In genomic region chr2:44512334-44512733, GRCm38 (mm10) we compare ENCODE assay signal across 12 mouse cellular contexts.
DNase-seq lines count a peak whose midpoint lies in the region; ATAC-seq and TF ChIP-seq lines count a peak whose summit lies in the region.
"Had no signal": no experiment of that assay in that cellular context is flagged by ENCODE, and none has a peak within 500 bp of the region (broad histone marks: within the 10 kb centered on the region; RNA-seq: fewer than 3 reads in every experiment).

No protein-coding gene starts in this region.

- H3K36me3 ChIP-seq in heart, embryonic 10.5 days = no peaks in the 10 kb centered on the region
- H3K36me3 ChIP-seq in forebrain, postnatal 0 days (ENCODE audit: insufficient read depth) = no peaks in the 10 kb centered on the region
- H3K36me3 ChIP-seq in limb, embryonic 14.5 days (ENCODE audit: control insufficient read depth, insufficient read depth, low read length) = no peaks in the 10 kb centered on the region
- H3K36me3 ChIP-seq in hindbrain, embryonic 16.5 days (ENCODE audit: control insufficient read depth, insufficient read depth, low read length) = no peaks in the 10 kb centered on the region
- H3K36me3 ChIP-seq in thymus, adult 2 months (ENCODE audit: control insufficient read depth, insufficient read depth, low read length) = no peaks in the 10 kb centered on the region
- H3K36me3 ChIP-seq: embryonic facial prominence, embryonic 12.5 days; lung, embryonic 15.5 days had no signal

- no peak overlapping the region for H3K27ac ChIP-seq in heart, embryonic 10.5 days
- H3K27ac ChIP-seq in forebrain, postnatal 0 days (ENCODE audit: low read depth, low read length) = no peak overlapping the region
- 0 out of 2 replicates have a peak overlapping the region, but pooled peaks have one; percentile 36 for H3K27ac ChIP-seq in layer of hippocampus, adult 2 months
- H3K27ac ChIP-seq in limb, embryonic 14.5 days (replicated peaks; ENCODE audit: low read depth, low read length) = no peak overlapping the region
- H3K27ac ChIP-seq in hindbrain, embryonic 16.5 days (ENCODE audit: low read depth, low read length) = no peak overlapping the region
- no peak overlapping the region for H3K27ac ChIP-seq in thymus, adult 2 months (ENCODE audit: control insufficient read depth, insufficient read depth, low read length)
- H3K27ac ChIP-seq: embryonic facial prominence, embryonic 12.5 days; kidney, postnatal 0 days; lung, embryonic 15.5 days had no signal

- H3K27me3 ChIP-seq in heart, embryonic 10.5 days (ENCODE audit: insufficient read depth, poor library complexity, severe bottlenecking) = no peaks in the 10 kb centered on the region
- H3K27me3 ChIP-seq in forebrain, postnatal 0 days (ENCODE audit: insufficient read depth, low read length) = no peaks in the 10 kb centered on the region
- no peaks in the 10 kb centered on the region for H3K27me3 ChIP-seq in limb, embryonic 14.5 days (ENCODE audit: control insufficient read depth, insufficient read depth, low read length)
- H3K27me3 ChIP-seq in hindbrain, embryonic 16.5 days (replicated peaks; ENCODE audit: control insufficient read depth, insufficient read depth, low read length) = no peaks in the 10 kb centered on the region
- no peaks in the 10 kb centered on the region for H3K27me3 ChIP-seq in thymus, adult 2 months (ENCODE audit: control insufficient read depth, insufficient read depth, low read length)
- H3K27me3 ChIP-seq: embryonic facial prominence, embryonic 12.5 days; lung, embryonic 15.5 days had no signal

- no peak for TF ChIP-seq CTCF in forebrain, postnatal 0 days (IDR thresholded peaks at IDR 0.05; ENCODE audit: low read depth)
- TF ChIP-seq CTCF in layer of hippocampus, adult 2 months (conservative IDR thresholded peaks at IDR 0.05) = no peak
- no peak for TF ChIP-seq CTCF in thymus, adult 2 months (IDR thresholded peaks at IDR 0.05; ENCODE audit: borderline replicate concordance, control insufficient read depth, extremely low read depth, insufficient read depth, low read length, poor library complexity)

- WGBS in heart, embryonic 10.5 days = 71% methylated on average over 8 of the region's 8 CpGs
- WGBS in forebrain, postnatal 0 days = 40% methylated on average over 8 of the region's 8 CpGs
- 26% methylated on average over 8 of the region's 8 CpGs for WGBS in limb, embryonic 14.5 days
- 28% methylated on average over 8 of the region's 8 CpGs for WGBS in hindbrain, embryonic 16.5 days
- WGBS in thymus, adult 2 months = 85% methylated on average over 8 of the region's 8 CpGs

- DNase-seq in heart, adult 11 months = peak; percentile 81
- DNase-seq in heart, embryonic 10.5 days (ENCODE audit: low spot score) = no peak
- peak; percentile 34 for DNase-seq in forebrain, postnatal 0 days
- DNase-seq in layer of hippocampus, adult 2 months (ENCODE audit: low spot score in 2 of 2) = peak; percentile 31 to 75
- DNase-seq in limb, embryonic 14.5 days (ENCODE audit: low spot score) = peak; percentile 44
- no peak for DNase-seq in thymus, adult 2 months
- DNase-seq: adrenal gland, postnatal 25 days had no signal

- no peaks in the 10 kb centered on the region for H3K4me1 ChIP-seq in heart, embryonic 10.5 days
- no peaks in the 10 kb centered on the region for H3K4me1 ChIP-seq in forebrain, postnatal 0 days (ENCODE audit: insufficient read depth)
- peaks cover 6% of the 10 kb centered on the region; the same call in 1 of the 2 replicates for H3K4me1 ChIP-seq in limb, embryonic 14.5 days (ENCODE audit: control insufficient read depth, insufficient read depth, low read length)
- H3K4me1 ChIP-seq in hindbrain, embryonic 16.5 days (ENCODE audit: control insufficient read depth, insufficient read depth, low read depth, low read length) = no peaks in the 10 kb centered on the region
- H3K4me1 ChIP-seq in thymus, adult 2 months (replicated peaks; ENCODE audit: control insufficient read depth, insufficient read depth, low read length) = no peaks in the 10 kb centered on the region
- H3K4me1 ChIP-seq: embryonic facial prominence, embryonic 12.5 days had no signal

- no peak for TF ChIP-seq POLR2A in limb, embryonic 14.5 days (IDR thresholded peaks at IDR 0.05; ENCODE audit: borderline replicate concordance, extremely low read depth, insufficient read depth, insufficient read length)
- no peak for TF ChIP-seq POLR2A in thymus, adult 2 months (IDR thresholded peaks at IDR 0.05; ENCODE audit: control insufficient read depth, extremely low read depth, insufficient read depth, low read length, poor library complexity)

- H3K9me3 ChIP-seq in heart, embryonic 10.5 days = no peaks in the 10 kb centered on the region
- H3K9me3 ChIP-seq in forebrain, postnatal 0 days (ENCODE audit: low read length) = no peaks in the 10 kb centered on the region
- no peaks in the 10 kb centered on the region for H3K9me3 ChIP-seq in limb, embryonic 14.5 days (ENCODE audit: control insufficient read depth, low read length)
- H3K9me3 ChIP-seq in hindbrain, embryonic 16.5 days (ENCODE audit: control insufficient read depth, low read length) = no peaks in the 10 kb centered on the region
- H3K9me3 ChIP-seq: embryonic facial prominence, embryonic 12.5 days; lung, embryonic 15.5 days had no signal

- peak; percentile 42; the same call in 1 of the 2 replicates for ATAC-seq in forebrain, postnatal 0 days
- no peak for ATAC-seq in limb, embryonic 14.5 days (ENCODE audit: low FRiP score, low read depth)
- no peak; the same call in 1 of the 2 replicates for ATAC-seq in hindbrain, embryonic 16.5 days

- no peak overlapping the region for H3K4me2 ChIP-seq in forebrain, postnatal 0 days (ENCODE audit: low read depth)
- no peak overlapping the region for H3K4me2 ChIP-seq in limb, embryonic 14.5 days (replicated peaks; ENCODE audit: low read depth, low read length, severe bottlenecking)
- H3K4me2 ChIP-seq in hindbrain, embryonic 16.5 days (ENCODE audit: low read length) = no peak overlapping the region
- H3K4me2 ChIP-seq: embryonic facial prominence, embryonic 12.5 days; heart, embryonic 11.5 days; lung, embryonic 15.5 days had no signal

- no peak overlapping the region for H3K4me3 ChIP-seq in heart, embryonic 10.5 days
- no peak overlapping the region for H3K4me3 ChIP-seq in forebrain, postnatal 0 days (ENCODE audit: low read depth, low read length)
- H3K4me3 ChIP-seq in layer of hippocampus, adult 2 months = no peak overlapping the region
- H3K4me3 ChIP-seq in limb, embryonic 14.5 days (replicated peaks; ENCODE audit: low read length) = no peak overlapping the region
- no peak overlapping the region for H3K4me3 ChIP-seq in hindbrain, embryonic 16.5 days (ENCODE audit: low read length)
- H3K4me3 ChIP-seq in thymus, adult 2 months (ENCODE audit: control insufficient read depth, insufficient read depth, low read length) = no peak overlapping the region
- H3K4me3 ChIP-seq: embryonic facial prominence, embryonic 12.5 days; lung, embryonic 15.5 days had no signal

- no peak overlapping the region for H3K9ac ChIP-seq in forebrain, postnatal 0 days
- H3K9ac ChIP-seq in limb, embryonic 14.5 days (ENCODE audit: low read depth, low read length, severe bottlenecking) = no peak overlapping the region
- no peak overlapping the region for H3K9ac ChIP-seq in hindbrain, embryonic 16.5 days (ENCODE audit: low read depth, low read length)
- H3K9ac ChIP-seq: embryonic facial prominence, embryonic 12.5 days; lung, embryonic 15.5 days had no signal

Comparison
In these comparisons a context has a peak if more than half of its experiments do, and no peak if none do; other contexts are left out.
1. DNase-seq: peak in heart, adult 11 months (single experiment), forebrain, postnatal 0 days (single experiment), layer of hippocampus, adult 2 months (2 of 2) and limb, embryonic 14.5 days (single experiment); none in heart, embryonic 10.5 days (single experiment) and thymus, adult 2 months (single experiment).